Mouse (Mus musculus) intestine, embryonic 14.5 days (tissue): ENCODE results near the gene Ube2d3. TPM values are rescaled to one million over a fixed set of nuclear protein-coding genes. Genes with fewer than 3 reads are reported as not detected.

Experiments used
- ATAC-seq: fragments of 200-750 bp; cut with Nextera tagmentation; replicated peaks from 2 replicates; pipeline ENCODE4 v1.8.0; 2017; ENCODE audit warnings: low read depth, moderate number of reproducible peaks, moderate TSS enrichment, moderate library complexity; ENCODE audit not compliant: low FRiP score, low TSS enrichment
- DNase-seq: peaks from one replicate; pipeline ENCODE4 v3.0.0-alpha.2; 2018; ENCODE audit warnings: low spot score
- H3K27ac ChIP-seq: fragments of 300-500 bp; sonication (generic); 2 replicates; pipeline ENCODE4 v1.5.1; 2014; ENCODE audit warnings: low read depth, mild to moderate bottlenecking, control low read depth
- H3K27me3 ChIP-seq: fragments of 300-500 bp; sonication (generic); replicated peaks from 2 replicates; pipeline ENCODE4 v1.6.1; 2014; ENCODE audit warnings: low read length, control low read depth; ENCODE audit not compliant: control insufficient read depth, insufficient read depth
- H3K36me3 ChIP-seq: fragments of 300-500 bp; sonication (generic); 2 replicates; pipeline ENCODE4 v1.6.1; 2014; ENCODE audit warnings: low read length, control low read depth; ENCODE audit not compliant: control insufficient read depth, insufficient read depth
- H3K4me1 ChIP-seq: fragments of 300-500 bp; sonication (generic); replicated peaks from 2 replicates; pipeline ENCODE4 v1.6.1; 2014; ENCODE audit warnings: low read length, control low read depth, mixed read lengths; ENCODE audit not compliant: control insufficient read depth, insufficient read depth
- H3K4me2 ChIP-seq: fragments of 300-500 bp; sonication (generic); 2 replicates; pipeline ENCODE4 v1.6.1; 2014; ENCODE audit warnings: low read length
- H3K4me3 ChIP-seq: fragments of 300-500 bp; sonication (generic); 2 replicates; pipeline ENCODE4 v1.5.1; 2014; ENCODE audit warnings: low read depth, low read length, control low read depth, mixed read lengths
- H3K9ac ChIP-seq: fragments of 300-500 bp; sonication (generic); 2 replicates; pipeline ENCODE4 v1.6.1; 2014; ENCODE audit warnings: mild to moderate bottlenecking, low read length
- H3K9me3 ChIP-seq: fragments of 300-500 bp; sonication (generic); 2 replicates; pipeline ENCODE4 v1.6.1; 2016; ENCODE audit warnings: low read length, control low read depth; ENCODE audit not compliant: control insufficient read depth
- WGBS: fragments of 180-500 bp; shearing (Covaris S2); extraction: QIAGEN DNeasy Blood & Tissue Kit; methylation state at CpG from one replicate; pipeline ENCODE4 v1.1.7; 2014; 5-methylcytosine and 5-hydroxymethylcytosine counted together
- polyA plus RNA-seq: library from polyadenylated mRNA; unstranded; fragments of >200 nt; fragmentation: Nextera tagmentation; extraction: Ambion mirVana; gene quantifications from 2 replicates; pipeline ENCODE4 v1.2.1, GENCODE M21; 2014

Ube2d3 gene
- 521 and 530 TPM in 2 replicates for polyA plus RNA-seq

GRCm38 (mm10) chr3:135437758-135438495 lies at the start of gene Ube2d3:
Ube2d3 (plus strand) TSS chr3:135438149.
- Histone ChIP-seq H3K4me3 (peak within 1 kb of the TSS; percentile 61), H3K27ac (peak within 1 kb of the TSS; percentile 100), H3K9me3 (no peaks in the 10 kb centered on the region), H3K27me3 (no peaks in the 10 kb centered on the region), H3K9ac (peak within 1 kb of the TSS; percentile 91), H3K4me1 (peaks cover 9% of the 10 kb centered on the region), H3K36me3 (peaks cover 26% of the 10 kb centered on the region), H3K4me2 (peak within 1 kb of the TSS; percentile 56)
- peak; percentile 93 for ATAC-seq
- WGBS, result under 1% methylated on average over 56 of the region's 56 CpGs
- DNase-seq, result peak; percentile 99

- no peaks in the 10 kb centered on the region for H3K9me3 ChIP-seq
- no peak overlapping the region for H3K4me2 ChIP-seq
- ATAC-seq, result no peak
- no peak overlapping the region for H3K9ac ChIP-seq
- H3K4me1 ChIP-seq, result no peaks in the 10 kb centered on the region
- H3K36me3 ChIP-seq, result no peaks in the 10 kb centered on the region
- H3K27ac ChIP-seq, result no peak overlapping the region
- 63% methylated on average over 6 of the region's 6 CpGs for WGBS
- no peak for DNase-seq
- no peaks in the 10 kb centered on the region for H3K27me3 ChIP-seq
- H3K4me3 ChIP-seq, result no peak overlapping the region
Observed at GRCm38 (mm10) chr3:135393186-135393585, 44.8 kb upstream of the Ube2d3 start.

GRCm38 (mm10) chr3:135395085-135395484 lies 42.9 kb upstream of the Ube2d3 start:
- H3K27ac ChIP-seq, result no peak overlapping the region
- ATAC-seq, result 0 out of 2 replicates have a peak, but pooled peaks have one; percentile 45
- no peaks in the 10 kb centered on the region for H3K4me1 ChIP-seq
- H3K36me3 ChIP-seq, result no peaks in the 10 kb centered on the region
- H3K4me2 ChIP-seq, result no peak overlapping the region
- H3K4me3 ChIP-seq, result no peak overlapping the region
- H3K27me3 ChIP-seq, result no peaks in the 10 kb centered on the region
- 68% methylated on average over 5 of the region's 5 CpGs for WGBS
- H3K9me3 ChIP-seq, result no peaks in the 10 kb centered on the region
- H3K9ac ChIP-seq, result no peak overlapping the region
- DNase-seq, result no peak

GRCm38 (mm10) chr3:135396081-135396480 lies 41.9 kb upstream of the Ube2d3 start:
- Histone ChIP-seq H3K27ac (no peak overlapping the region), H3K27me3 (no peaks in the 10 kb centered on the region), H3K4me1 (no peaks in the 10 kb centered on the region), H3K4me3 (no peak overlapping the region), H3K36me3 (no peaks in the 10 kb centered on the region), H3K9me3 (no peaks in the 10 kb centered on the region), H3K4me2 (no peak overlapping the region), H3K9ac (no peak overlapping the region)
- DNase-seq (no peak), ATAC-seq (0 out of 2 replicates have a peak, but pooled peaks have one; percentile 66)
- WGBS, result 41% methylated on average over 6 of the region's 6 CpGs

DNA sequence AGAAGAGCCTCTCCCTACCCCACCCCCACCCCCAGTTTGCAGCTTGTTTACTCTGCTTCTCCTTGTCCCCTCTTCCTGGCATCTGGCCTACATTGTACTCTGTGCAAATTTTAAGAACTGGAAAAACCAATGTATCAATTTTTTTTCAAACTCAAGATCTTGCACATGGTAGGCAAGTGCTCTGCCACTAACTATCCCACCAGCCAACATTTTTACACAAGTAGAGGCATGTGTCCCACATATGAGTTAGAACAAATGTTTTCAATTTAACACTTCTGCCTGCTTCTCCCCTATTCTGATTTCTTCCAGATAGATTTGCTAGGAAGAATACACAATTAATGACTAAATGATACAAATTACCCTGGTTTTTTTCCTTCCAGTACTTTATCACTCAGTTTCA lies 40.8 kb upstream of the Ube2d3 start:
- Histone ChIP-seq H3K4me3 (no peak overlapping the region), H3K27ac (no peak overlapping the region)

DNA sequence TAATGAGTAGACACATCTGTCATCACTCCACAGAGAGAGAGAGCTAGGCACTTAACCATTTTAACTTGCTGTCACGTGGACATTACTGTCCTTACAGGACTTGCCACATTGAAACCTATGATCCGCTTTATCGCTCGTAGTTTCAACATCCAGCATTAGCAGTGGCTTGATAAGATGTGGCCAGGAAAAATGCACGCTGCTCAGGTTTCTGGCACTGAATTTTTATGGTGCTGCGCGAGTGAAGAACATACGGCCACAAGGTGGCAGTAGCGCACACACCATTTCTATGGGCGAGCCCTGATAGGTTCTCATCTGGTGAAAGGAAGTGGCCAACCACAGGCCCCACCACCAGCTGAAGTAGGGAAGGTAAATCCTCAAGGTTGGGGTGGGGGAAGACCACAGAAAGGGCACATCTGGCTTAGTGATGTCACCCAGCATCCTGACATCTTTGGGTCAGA lies 35.7 kb upstream of the Ube2d3 start:
- 11% methylated on average over 10 of the region's 10 CpGs for WGBS
- Histone ChIP-seq H3K9ac (no peak overlapping the region), H3K4me1 (no peaks in the 10 kb centered on the region), H3K36me3 (peaks cover 9% of the 10 kb centered on the region; the same call in 1 of the 2 replicates), H3K4me2 (no peak overlapping the region), H3K27me3 (no peaks in the 10 kb centered on the region), H3K9me3 (no peaks in the 10 kb centered on the region), H3K27ac (no peak overlapping the region), H3K4me3 (no peak overlapping the region)
- ATAC-seq (peak; percentile 82), DNase-seq (peak; percentile 92)

More for the DNA sequence above, 40.8 kb upstream of the Ube2d3 start:
- H3K9me3 ChIP-seq, result no peaks in the 10 kb centered on the region
- DNase-seq, result no peak
- no peak overlapping the region for H3K4me2 ChIP-seq
- no peak overlapping the region for H3K9ac ChIP-seq
- ATAC-seq, result no peak
- H3K36me3 ChIP-seq, result no peaks in the 10 kb centered on the region
- no peaks in the 10 kb centered on the region for H3K4me1 ChIP-seq
- no peaks in the 10 kb centered on the region for H3K27me3 ChIP-seq

DNA sequence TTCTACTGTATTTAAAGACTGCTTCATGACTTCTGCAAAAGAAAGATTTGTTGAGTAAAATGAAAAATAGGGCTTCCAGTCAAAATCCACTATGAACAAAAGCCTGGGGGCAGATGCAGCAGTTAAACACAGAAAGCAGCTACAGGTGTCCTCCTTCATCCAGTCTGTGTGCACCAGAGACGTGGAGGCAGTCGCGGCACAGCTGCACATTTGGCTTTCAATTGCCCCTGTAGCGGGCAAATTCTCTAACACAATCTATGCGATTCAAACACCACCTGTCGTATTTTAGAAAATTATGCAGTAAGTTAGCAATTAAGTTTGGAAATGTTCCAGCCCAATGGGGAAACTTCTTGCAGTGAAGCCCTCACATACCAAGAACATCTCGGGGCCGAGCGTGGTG lies 34.7 kb upstream of the Ube2d3 start:
- Histone ChIP-seq H3K4me3 (no peak overlapping the region), H3K4me1 (no peaks in the 10 kb centered on the region), H3K9ac (no peak overlapping the region), H3K36me3 (peaks cover 13% of the 10 kb centered on the region; the same call in 1 of the 2 replicates), H3K27me3 (no peaks in the 10 kb centered on the region), H3K9me3 (no peaks in the 10 kb centered on the region), H3K27ac (no peak overlapping the region), H3K4me2 (no peak overlapping the region)
- no peak for ATAC-seq
- no peak for DNase-seq
- 86% methylated on average over 9 of the region's 9 CpGs for WGBS

GRCm38 (mm10) chr3:135403856-135404255 lies 34.1 kb upstream of the Ube2d3 start:
- 80% methylated on average over 5 of the region's 5 CpGs for WGBS
- Histone ChIP-seq H3K36me3 (peaks cover 17% of the 10 kb centered on the region; the same call in 1 of the 2 replicates), H3K4me2 (no peak overlapping the region), H3K27ac (no peak overlapping the region), H3K4me1 (no peaks in the 10 kb centered on the region), H3K9me3 (no peaks in the 10 kb centered on the region), H3K9ac (no peak overlapping the region), H3K4me3 (no peak overlapping the region), H3K27me3 (no peaks in the 10 kb centered on the region)
- DNase-seq, result no peak
- no peak for ATAC-seq

- Histone ChIP-seq H3K4me2 (no peak overlapping the region), H3K4me3 (no peak overlapping the region), H3K27ac (no peak overlapping the region), H3K27me3 (no peaks in the 10 kb centered on the region), H3K9me3 (no peaks in the 10 kb centered on the region), H3K4me1 (no peaks in the 10 kb centered on the region), H3K36me3 (peaks cover 19% of the 10 kb centered on the region; the same call in 1 of the 2 replicates), H3K9ac (no peak overlapping the region)
- ATAC-seq, result no peak
- no peak for DNase-seq
- 87% methylated on average over 4 of the region's 4 CpGs for whole genome bisulfite sequencing
Observed at GRCm38 (mm10) chr3:135404599-135404998, 33.4 kb upstream of the Ube2d3 start.
